Mouse (Mus musculus): ENCODE measurements around the gene Ufsp2.

GRCm38 (mm10) chr8:46007050-46007672 is 31.8 kb downstream of the Ufsp2 start:
- TF ChIP-seq CTCF (IDR thresholded peaks at IDR 0.05; ENCODE audit: extremely low read depth, insufficient read depth, insufficient read length, insufficient replicate concordance) = no peak
- no peak for TF ChIP-seq POLR2A (IDR thresholded peaks at IDR 0.05; ENCODE audit: low read depth, low read length)

Data from spleen, adult 2 months (tissue).